Mouse (Mus musculus): Measurements from ENCODE around the gene Rab4a.

Rab4a gene

DNA sequence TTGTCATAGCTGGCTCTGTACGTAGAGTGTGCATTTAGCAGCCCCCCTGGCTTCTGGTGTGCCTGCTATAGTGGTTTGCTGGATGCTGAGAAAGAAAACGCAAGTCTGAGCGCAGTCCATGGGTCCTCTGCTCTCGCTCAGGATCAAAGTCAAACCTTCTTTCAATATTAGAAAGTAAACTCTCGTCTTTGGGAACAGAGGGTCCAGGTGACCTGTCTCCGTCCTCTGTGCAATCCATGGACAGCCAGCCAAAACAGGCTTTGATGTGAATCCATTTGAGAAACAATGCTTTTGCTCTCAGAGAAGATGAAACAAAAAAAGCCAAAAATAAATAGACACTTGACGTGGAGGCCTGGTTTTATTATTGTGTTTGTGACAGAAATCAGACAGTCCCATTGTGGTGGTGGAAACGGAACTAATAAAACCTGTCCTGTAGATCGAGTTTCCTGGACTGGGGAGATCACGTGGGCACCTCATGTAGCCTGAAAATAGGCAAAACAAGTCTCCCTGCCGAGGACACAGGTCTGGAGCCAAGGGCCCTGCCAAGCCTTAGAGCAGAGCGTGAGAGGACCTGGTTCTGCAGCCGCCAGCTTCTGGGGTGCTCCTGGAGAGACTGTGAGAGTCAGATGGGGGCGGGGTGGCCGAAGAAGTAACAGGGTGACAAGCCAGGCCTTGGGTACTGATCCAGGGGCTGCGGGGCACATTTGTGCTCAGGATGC is 7.5 kb downstream of the Rab4a start:
- DNase-seq (ENCODE audit: low read depth, low spot score), result no peak

DNA sequence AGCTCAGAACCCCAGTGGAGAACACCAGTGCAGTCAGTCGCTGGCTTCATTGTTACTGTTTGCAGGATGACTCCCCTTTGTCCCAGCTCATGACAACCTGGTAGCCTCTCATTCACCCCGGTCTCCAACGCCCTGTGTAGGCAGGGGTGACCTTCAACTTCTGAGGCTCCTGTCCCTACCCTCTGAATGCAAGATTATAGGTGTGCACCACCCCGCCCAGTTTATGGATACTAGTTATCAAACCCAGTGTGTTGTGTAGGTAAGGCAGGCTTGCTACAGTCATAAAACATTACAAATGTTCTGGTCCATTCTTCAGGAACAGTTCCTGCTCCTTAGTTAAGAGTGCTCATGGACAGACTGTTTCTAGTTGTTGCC is 8.1 kb downstream of the Rab4a start:
- no peak for DNase-seq (ENCODE audit: low read depth, low spot score)

DNA sequence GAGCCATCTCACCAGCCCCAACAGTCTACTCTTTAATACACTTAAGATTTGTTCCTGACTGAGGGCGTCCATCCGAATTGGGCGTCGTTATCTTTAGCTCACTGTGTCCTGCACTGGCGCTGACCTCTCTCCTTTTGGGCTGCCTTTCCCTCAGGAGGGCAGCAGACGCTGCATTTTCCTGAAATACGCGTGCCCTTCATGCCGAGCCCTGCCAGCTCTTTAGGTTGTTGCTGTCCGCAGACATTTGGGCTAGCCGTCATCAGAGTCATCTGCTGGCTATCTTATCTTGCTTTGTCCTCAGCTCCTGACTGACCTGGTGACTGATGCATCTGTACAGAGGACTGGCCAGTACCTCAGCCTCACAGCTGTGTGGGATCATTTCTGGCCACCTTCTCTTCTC is 9.5 kb downstream of the Rab4a start:
- DNase-seq (ENCODE audit: low read depth, low spot score), result no peak

DNA sequence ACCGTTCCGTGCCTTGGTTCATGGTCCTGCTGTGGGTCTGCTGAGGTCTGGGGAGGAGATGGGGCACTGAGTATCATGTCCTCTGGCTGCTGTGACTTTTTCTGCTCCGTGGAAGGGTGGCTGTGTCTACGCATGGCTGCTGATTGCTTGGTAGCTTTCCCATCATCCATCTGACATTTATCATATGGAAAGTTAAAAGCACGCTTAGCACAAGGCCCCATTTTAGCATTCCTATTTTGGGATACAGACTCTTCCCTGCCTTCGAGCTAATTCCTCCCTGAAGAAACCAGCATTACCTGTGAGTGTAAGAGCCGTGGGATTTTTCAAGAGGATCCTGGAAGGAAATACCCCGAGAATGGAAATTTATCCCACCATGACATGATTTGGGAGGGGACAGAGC is 11.2 kb downstream of the Rab4a start:
- no peak for DNase-seq (ENCODE audit: low read depth, low spot score)

DNA sequence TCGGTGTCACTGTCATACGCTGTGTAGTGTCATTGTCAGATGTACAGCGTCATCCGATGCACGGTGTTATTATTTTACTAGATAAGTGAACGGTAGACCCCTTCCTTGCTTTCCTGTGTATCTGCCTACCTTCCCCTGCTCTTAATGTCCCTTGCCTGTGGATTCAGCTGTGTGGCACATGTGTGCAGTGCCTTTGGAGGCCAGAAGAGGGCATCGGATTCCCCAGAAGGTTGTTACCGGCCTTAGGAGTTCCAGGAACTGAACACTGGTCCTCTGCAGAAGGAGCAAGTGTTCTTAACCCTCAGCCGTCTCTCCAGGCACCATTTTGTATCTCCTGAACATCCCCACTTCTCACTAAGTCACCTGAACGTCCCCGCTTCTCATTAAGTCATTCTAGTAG is 12.0 kb downstream of the Rab4a start:
- DNase-seq (ENCODE audit: low read depth, low spot score), result peak; percentile 68

DNA sequence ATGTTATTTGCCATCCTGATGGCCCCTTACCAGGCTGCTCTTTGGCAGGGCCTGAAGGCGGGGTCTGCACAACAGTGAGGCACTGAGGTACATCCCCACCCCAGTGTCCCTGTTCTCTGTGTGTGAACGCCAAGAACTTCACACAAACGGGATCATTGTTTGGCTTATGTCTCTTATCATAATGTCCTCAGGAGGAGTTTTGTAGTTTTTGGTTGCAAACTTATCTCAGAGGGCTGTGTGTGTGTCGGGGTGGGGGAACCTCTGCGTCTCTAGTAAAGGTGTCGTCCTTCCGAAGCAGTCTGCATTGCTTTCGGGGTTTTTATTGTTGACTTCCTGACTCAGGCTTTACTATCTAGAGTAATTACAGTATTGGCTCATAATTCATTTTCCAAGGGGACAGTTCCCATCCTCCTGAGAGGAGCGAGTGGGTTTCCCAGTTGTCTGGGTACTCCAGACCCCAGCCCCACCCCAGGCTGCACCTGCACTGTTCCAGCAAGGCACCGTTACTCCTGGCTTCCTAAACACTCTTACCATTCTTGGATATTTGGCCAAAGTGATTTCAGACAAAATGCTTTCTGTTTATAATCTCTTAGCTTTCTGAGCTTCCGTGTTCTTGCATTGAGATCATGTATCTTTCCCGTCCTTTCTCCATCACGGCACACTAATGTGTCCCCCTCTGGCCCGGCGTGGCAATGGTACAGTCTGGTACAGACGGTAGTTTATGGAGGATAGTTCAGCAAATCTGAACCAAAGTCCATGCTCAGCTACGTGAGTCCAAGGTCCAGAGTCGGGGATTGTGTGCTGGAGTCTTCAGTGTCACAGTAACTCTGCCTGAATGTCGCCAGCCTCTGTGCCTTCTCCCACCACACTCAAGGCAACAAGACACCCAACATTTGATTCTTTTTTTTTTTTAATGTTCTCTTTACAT is 14.2 kb downstream of the Rab4a start:
- DNase-seq (ENCODE audit: low read depth, low spot score), result no peak

DNA sequence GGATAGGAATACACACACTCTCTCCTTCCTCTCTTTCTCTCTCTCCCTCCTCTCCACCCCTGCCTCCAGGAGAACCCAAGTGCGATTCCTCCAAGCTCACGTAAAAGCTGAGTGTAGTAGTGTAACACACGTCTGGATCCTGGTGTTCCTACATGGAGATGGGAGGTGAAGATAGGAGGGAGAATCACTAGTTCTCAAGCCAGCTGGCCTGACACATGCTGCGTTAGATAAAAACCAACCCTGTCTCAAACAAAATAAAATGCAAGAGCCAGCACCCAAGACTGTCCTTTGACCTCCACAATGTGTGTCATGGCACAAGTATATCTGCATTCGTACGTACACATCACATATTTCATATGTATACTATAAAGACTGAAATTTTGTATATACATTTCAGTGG is 15.0 kb downstream of the Rab4a start:
- no peak for DNase-seq (ENCODE audit: low read depth, low spot score)

DNA sequence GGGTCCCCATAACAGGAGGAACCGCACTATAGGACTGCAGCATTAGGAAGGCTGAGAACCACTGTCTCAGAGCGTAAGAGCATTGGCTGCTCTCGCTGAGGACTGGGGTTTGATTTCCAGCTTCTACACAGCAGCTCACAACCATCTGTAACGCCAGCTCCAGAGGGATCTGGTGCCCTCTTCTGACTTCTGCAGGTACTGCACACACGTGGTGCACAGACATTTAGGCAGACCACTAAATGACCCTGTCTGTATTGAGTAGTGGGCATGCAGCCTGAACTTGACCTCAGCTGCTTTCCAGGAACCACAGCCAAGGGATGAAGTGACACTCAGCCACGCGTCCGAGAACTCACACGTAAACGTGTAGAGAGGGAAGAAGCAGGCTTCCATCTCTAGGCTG is 17.3 kb downstream of the Rab4a start:
- DNase-seq (ENCODE audit: low read depth, low spot score), result peak; percentile 79

DNA sequence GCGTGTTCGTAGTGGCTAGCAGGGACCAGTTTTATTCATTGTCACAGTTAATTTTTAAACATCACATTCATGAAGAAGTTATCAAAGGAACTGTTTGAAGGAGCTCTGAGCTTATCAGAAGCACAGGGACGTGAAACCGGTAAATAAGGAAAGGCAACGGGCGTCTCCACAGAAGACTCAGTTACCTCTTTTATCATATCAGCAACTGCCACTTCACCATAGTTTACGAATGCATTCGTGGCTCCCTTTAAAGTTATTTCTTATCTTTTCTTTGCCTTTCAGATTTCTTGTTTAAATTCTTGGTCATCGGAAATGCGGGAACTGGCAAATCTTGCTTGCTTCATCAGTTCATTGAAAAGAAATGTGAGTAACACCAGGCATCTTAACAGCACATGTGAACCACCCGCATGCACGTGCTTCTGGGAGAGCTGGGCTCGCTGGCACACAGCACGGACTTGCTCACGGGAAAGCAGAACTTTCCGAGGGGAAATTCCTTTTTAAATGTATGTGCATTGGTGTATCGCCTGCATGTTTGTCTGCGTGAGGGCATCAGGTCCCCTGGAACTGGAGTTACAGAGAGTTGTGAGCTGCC is 17.8 kb downstream of the Rab4a start:
- DNase-seq (ENCODE audit: low read depth, low spot score), result no peak

DNA sequence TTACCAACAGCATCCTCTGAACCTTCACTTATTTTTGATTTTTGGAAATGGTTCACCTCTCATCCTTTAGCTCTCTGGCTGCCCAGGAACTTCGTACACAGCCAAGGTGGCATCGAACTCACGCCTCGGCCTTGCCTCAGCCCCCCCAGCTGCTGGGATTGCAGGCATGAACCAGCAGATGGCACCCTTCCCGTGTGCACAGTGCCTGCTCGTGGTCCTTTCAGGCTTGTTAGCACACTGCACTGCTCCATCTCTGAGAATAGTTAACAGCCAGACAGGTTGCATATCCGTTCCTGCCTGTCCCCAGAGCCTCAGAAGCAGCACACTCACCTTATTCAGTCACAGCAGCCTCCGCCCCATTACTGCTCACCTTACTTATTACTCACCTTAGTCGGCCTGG is 20.2 kb downstream of the Rab4a start:
- peak; percentile 83 for DNase-seq (ENCODE audit: low read depth, low spot score)

DNA sequence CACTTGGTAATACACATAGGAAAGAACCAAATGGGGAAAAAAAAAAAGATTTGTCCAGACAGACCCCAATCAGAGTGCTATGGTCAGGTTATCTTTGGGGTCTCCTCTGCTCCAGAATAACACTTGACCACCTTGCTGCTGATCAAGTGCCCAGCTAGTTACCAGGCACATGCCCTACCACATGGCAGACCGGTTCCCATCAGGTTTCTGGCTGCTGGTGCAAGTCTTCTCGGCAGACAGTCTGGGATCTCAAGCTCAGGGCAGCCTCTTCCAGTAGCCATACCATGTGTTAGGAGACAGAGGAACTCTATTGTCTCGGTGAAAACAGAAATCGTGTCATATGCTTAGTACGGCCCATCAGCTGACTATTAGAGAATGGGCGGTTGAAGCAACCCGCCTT is 21.0 kb downstream of the Rab4a start:
- DNase-seq (ENCODE audit: low read depth, low spot score), result no peak

DNA sequence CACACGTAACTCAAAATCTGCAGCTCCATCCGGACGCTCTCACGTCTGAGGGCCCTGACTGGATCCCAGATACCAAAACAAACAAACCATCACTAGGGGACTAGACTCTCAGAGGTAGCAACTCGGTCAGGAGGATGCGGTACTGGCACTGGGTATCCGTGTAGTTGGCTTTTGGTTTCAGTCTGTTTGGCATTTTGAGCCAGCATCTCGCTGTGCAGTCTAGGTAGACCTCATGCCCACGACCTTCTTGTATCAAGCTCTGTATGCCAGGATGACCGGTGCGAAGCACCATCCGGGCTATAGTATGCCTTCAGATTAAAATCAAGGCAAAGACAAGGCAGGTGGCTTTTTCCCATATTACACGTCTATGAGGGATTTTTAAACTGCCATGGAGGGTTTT is 21.7 kb downstream of the Rab4a start:
- no peak for DNase-seq (ENCODE audit: low read depth, low spot score)

DNA sequence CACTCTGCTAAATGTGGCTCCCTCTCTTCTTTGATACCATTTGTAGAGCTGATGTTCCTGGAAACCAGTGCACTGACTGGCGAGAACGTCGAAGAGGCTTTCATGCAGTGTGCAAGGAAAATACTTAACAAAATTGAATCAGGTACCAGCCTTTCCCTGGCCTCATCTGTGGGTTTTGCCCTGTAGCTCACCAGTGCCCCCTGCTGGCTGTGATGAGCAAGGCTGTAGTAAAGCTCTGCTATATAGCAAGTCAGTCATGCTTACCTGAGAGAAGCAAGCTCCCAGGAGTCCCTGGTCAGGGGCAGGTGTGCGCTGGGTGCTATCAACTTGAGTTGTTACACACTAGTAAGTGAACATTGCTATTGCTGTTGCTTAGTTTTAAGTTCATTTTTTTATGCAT is 27.0 kb downstream of the Rab4a start:
- DNase-seq (ENCODE audit: low read depth, low spot score), result peak; percentile 65

DNA sequence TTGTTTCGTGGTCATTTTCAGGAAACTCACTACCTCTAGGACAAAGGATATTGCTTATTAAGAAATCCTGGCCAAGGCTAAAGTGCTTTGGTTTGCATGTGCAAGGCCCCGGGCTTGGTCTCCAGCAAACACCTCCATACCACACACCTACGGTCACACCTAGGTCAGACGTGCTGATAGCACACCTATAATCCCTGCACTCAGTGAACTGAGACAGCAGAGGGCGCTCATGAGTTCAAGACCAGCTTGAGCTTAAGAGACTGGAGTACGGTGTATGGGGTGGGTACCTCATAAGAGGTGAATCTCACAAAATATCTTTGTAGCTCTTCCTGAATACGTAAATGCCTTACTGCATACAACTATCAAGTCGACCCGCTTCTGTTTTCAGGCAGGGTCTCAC is 29.7 kb downstream of the Rab4a start:
- peak; percentile 88 for DNase-seq (ENCODE audit: low read depth, low spot score)

DNA sequence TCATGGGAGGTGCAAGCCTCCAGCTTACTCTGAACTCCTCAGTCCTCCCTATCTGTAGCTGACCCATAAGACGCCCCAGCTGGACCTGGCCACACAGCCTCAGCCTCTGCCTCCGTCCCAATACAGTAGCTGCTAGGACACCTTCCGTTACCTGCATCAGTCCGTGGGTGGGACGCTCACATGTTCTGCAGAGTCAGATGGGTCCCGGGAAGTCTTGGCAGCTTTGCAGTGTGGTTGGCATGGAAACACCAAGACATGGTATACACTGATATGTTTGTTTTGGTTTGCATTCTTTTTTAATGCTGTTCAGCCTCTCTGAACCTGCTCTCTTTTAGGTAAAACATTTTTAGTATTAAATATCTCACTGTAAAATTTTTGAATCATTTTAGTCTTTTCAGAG is 30.6 kb downstream of the Rab4a start:
- DNase-seq (ENCODE audit: low read depth, low spot score), result no peak

DNA sequence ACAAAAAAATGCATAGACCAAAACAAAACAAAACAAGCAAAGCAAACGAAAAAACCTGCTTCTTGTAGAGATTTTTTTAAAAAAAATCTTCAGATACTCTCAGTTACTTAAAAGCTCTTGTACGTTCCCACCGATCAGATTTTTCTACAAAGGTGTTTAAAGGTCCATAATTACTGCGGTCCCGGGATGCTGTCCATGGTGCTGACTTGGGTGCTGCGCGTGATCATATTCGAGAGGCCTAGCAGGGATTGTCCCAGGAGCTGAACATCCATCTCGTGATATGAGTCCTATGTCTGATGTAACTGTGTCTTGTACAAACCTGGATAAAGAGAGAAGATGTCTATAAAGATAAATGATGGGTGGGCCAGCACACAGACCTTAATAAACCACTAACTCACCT is 32.7 kb downstream of the Rab4a start:
- peak; percentile 48 for DNase-seq (ENCODE audit: low read depth, low spot score)

DNA sequence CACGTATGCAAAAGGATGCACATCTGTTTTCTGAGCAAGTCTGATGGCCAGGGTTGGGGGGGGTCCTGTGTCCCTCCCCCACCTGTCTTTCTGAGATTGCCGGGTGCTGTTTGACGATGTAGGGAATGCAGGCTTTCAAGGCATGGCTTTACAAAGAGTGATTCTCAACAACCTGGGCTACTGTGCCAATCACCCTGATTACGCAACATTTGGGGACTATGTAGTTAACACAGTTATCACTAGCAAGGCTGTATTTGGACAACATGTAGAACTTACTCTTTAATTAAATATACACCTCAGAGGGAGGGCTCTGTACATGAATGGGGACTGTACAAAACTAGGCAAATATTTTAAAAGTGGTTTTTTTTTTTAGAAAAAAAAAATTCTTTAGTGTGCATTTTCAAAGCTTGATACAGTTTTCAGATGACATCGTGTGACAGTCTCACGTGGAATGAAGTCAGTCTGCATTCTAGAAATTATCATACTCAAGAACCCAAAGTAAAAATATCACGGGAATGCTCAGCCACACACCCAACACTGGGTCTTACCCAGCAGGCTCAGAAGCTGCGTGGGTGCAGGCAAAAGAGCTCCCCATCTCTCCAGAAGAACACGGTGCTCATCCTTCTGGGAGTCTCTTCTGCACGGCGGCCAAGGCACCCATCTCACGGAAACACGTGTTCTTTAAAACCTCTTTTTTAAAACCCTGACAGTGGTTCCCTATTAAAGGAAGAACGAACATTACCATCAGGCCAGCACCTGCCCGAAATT is 35.0 kb downstream of the Rab4a start:
- DNase-seq (ENCODE audit: low read depth, low spot score), result no peak

DNA sequence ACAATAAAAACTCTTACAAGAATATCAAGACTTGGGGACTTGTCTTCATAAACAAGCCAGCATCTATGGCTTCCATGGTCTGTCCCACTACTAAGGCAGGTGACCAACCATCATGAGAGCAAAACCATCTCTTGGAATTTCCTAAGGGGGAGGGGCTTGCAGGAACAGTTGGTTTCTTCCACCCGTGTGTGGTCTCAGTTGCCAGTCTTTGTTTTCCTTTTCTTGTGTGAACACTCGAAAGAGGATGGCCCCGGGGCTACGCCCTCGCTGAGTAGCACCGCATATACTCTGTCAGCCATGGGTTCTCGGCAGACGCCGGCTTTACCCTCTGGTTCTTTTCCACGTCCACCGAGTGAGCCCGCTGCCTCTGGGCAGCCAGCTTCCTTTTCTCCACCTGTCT is 36.3 kb downstream of the Rab4a start:
- peak; percentile 79 for DNase-seq (ENCODE audit: low read depth, low spot score)

DNA sequence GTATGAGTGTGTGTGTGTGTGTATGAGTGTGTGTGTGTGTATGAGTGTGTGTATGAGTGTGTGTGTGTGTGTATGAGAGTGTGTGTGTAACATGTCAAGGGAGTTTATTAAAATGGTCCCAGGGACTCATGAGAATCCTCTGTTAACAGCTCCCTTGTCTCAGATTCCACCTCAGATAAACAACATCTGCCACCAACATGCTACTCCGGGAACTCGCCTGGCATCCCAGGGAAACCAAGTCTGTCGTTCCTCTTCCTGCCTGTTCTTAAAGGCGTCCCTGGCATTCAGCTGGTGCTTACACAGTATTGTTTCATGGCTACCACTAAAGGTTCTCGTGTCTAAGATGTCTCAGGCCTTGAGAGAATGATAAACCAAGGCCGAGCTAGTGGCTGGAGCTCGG is 38.6 kb downstream of the Rab4a start:
- DNase-seq (ENCODE audit: low read depth, low spot score), result no peak

DNA sequence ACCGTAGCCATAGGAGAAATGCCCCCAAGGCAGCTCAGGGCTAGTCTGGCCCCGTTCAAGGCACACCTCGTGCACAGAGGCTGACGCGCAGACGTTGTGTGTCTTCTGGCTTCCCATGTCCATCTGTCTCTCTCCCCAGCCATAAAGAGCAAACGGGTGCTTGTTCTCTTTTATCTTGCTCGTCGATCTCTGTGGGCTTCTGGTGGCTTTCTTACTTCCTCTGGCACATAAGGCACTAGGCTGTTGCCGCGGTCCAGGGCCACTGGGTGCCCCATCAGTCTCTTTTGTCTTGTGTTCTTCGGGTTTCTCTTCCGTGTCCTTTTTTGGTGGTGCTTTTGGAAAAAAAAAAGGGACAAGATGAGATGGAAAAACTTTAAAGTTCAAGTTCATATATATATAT is 39.3 kb downstream of the Rab4a start:
- DNase-seq (ENCODE audit: low read depth, low spot score), result no peak

DNA sequence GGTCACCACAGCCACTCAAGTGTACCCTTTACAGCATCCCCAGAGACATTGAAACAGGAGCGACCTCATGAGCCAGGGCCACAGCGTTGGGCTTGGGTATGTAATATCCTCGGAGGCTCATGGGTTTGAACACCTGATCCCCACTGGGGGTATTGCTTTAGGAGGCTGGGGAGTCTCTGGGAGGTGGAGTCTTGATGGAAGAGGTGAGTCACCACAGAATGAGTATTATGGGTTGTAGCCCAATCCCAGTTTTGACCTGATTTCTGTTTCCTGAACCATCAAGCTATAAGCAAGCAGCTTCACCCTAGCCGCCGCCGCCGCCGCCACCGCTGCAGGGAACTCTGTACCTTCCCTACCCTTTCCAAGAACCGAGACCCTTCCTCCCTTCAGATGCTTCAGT is 40.2 kb downstream of the Rab4a start:
- no peak for DNase-seq (ENCODE audit: low read depth, low spot score)

DNA sequence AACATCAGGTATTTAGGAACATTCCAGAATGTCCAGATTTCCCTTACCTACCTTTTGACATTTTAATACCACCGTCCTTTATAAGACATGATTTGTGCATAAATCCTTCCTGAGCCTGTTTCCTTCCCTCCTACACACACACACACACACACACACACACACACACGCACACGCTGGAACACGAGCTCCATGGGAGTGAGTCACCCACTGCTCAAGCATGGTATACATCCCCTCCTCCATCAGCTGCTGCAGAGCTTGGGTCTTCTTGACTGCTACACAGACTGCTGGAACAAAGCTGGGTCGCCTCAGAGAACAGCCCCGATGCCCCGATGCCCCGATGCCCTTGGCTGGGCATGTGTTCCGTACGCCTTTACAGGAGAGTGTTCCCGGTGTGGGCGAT is 40.7 kb downstream of the Rab4a start:
- DNase-seq (ENCODE audit: low read depth, low spot score), result no peak
